16 mouse cellular contexts compared by ENCODE assay signal in genomic region chr2:172836516-172836915, GRCm38 (mm10).
"Had no signal": no experiment of that assay in that cellular context is flagged by ENCODE, and none has a peak within 500 bp of the region (broad histone marks: within the 10 kb centered on the region; RNA-seq: fewer than 3 reads in every experiment).

No protein-coding gene starts in this region.

- H3K27me3 ChIP-seq: lung, embryonic 15.5 days; midbrain, embryonic 13.5 days; midbrain, embryonic 15.5 days; neural tube, embryonic 12.5 days had no signal

- H3K36me3 ChIP-seq: lung, embryonic 15.5 days; midbrain, embryonic 13.5 days; midbrain, embryonic 15.5 days; neural tube, embryonic 12.5 days had no signal

- H3K4me3 ChIP-seq: lung, embryonic 15.5 days; megakaryocyte, embryonic 14.5 days; midbrain, embryonic 13.5 days; midbrain, embryonic 15.5 days; neural tube, embryonic 12.5 days had no signal

- H3K4me1 ChIP-seq: lung, embryonic 15.5 days; midbrain, embryonic 13.5 days; midbrain, embryonic 15.5 days had no signal

- H3K9me3 ChIP-seq: lung, embryonic 15.5 days; megakaryocyte, embryonic 14.5 days; midbrain, embryonic 13.5 days; midbrain, embryonic 15.5 days; neural tube, embryonic 12.5 days had no signal

- H3K27ac ChIP-seq: lung, embryonic 15.5 days; macrophage; midbrain, embryonic 13.5 days; midbrain, embryonic 15.5 days; neural tube, embryonic 12.5 days had no signal

- DNase-seq: liver, postnatal 0 days; lung, adult 2 months; lung, postnatal 14 days; lung, postnatal 36 days; right cerebral cortex, postnatal 14 days; right cerebral cortex, postnatal 4 days; spleen, adult 18-20 months; thymus, adult 18-20 months; thymus, postnatal 25 days; thymus, postnatal 4 days had no signal
